Mouse (Mus musculus) midbrain, embryonic 11.5 days (tissue): Measurements from ENCODE around the gene Sorbs1. TPM values are rescaled to one million over a fixed set of nuclear protein-coding genes. Genes with fewer than 3 reads are reported as not detected.

ENCODE experiments used
- ATAC-seq: fragments of 200-750 bp; cut with Nextera tagmentation; 2 replicates; pipeline ENCODE4 v1.8.0; 2017; ENCODE audit warnings: moderate TSS enrichment, moderate library complexity; ENCODE audit not compliant: low FRiP score
- DNase-seq: peaks from one replicate; pipeline ENCODE4 v3.0.0; 2015; ENCODE audit warnings: low spot score; ENCODE audit errors: missing footprints
- H3K27ac ChIP-seq: fragments of 300-500 bp; sonication (generic); 2 replicates; pipeline ENCODE4 v1.5.1; 2014; ENCODE audit warnings: low read depth, low read length
- H3K27me3 ChIP-seq: fragments of 300-500 bp; sonication (generic); 2 replicates; pipeline ENCODE4 v1.6.1; 2014; ENCODE audit warnings: mild to moderate bottlenecking, low read length, moderate library complexity, mixed read lengths; ENCODE audit not compliant: control insufficient read depth, insufficient read depth
- H3K36me3 ChIP-seq: fragments of 300-500 bp; sonication (generic); 2 replicates; pipeline ENCODE4 v1.6.1; 2014; ENCODE audit warnings: mild to moderate bottlenecking, low read length, moderate library complexity, mixed read lengths; ENCODE audit not compliant: control insufficient read depth, insufficient read depth
- H3K4me1 ChIP-seq: fragments of 300-500 bp; sonication (generic); 2 replicates; pipeline ENCODE4 v1.6.1; 2014; ENCODE audit warnings: low read length; ENCODE audit not compliant: control insufficient read depth, insufficient read depth
- H3K4me2 ChIP-seq: fragments of 300-500 bp; sonication (generic); 2 replicates; pipeline ENCODE4 v1.6.1; 2014; ENCODE audit warnings: mild to moderate bottlenecking, moderate library complexity
- H3K4me3 ChIP-seq: fragments of 300-500 bp; sonication (generic); 2 replicates; pipeline ENCODE4 v1.5.1; 2014; ENCODE audit warnings: low read depth, low read length
- H3K9ac ChIP-seq: fragments of 300-500 bp; sonication (generic); 2 replicates; pipeline ENCODE4 v1.6.1; 2014; ENCODE audit warnings: low read length
- H3K9me3 ChIP-seq: fragments of 300-500 bp; sonication (generic); 2 replicates; pipeline ENCODE4 v1.6.1; 2016; ENCODE audit warnings: low read length; ENCODE audit not compliant: control insufficient read depth
- WGBS: fragments of 180-500 bp; shearing (Covaris S2); extraction: QIAGEN DNeasy Blood & Tissue Kit; methylation state at CpG from one replicate; pipeline ENCODE4 v1.1.7; 2014; 5-methylcytosine and 5-hydroxymethylcytosine counted together
- polyA plus RNA-seq: library from polyadenylated mRNA; unstranded; fragments of >200 nt; fragmentation: Nextera tagmentation; extraction: Ambion mirVana; gene quantifications from 2 replicates; pipeline ENCODE4 v1.2.1, GENCODE M21; 2014

Gene Sorbs1
- polyA plus RNA-seq, 1 experiment from 2014 or later, result 61.0 TPM

DNA sequence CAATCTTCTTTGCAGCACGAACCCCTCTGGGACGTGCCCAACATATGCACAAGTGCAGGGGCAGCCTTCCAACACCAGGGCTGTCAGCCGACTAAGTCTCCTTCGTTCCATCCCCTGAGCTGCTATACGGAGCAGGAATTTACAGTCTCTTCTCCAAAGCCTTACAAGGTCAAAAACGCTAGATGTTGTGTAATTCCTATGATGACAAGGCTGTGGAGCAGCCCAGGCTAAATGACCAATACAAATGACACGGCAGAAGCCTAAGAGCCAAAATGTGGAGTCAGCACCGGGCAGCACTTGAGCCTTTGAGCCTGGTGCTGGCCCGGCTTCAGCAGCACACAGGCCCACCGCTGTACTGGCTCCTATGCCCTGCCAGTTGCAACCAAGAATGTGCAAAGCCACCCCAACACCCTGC is 35.4 kb downstream of the Sorbs1 start:
- Histone ChIP-seq H3K27ac (no peak overlapping the region), H3K27me3 (no peaks in the 10 kb centered on the region), H3K4me1 (no peaks in the 10 kb centered on the region), H3K36me3 (no peaks in the 10 kb centered on the region), H3K9ac (no peak overlapping the region), H3K4me3 (no peak overlapping the region), H3K4me2 (no peak overlapping the region), H3K9me3 (no peaks in the 10 kb centered on the region)
- ATAC-seq (no peak), DNase-seq (no peak)
- WGBS, result 86% methylated on average over 10 of the region's 10 CpGs

DNA sequence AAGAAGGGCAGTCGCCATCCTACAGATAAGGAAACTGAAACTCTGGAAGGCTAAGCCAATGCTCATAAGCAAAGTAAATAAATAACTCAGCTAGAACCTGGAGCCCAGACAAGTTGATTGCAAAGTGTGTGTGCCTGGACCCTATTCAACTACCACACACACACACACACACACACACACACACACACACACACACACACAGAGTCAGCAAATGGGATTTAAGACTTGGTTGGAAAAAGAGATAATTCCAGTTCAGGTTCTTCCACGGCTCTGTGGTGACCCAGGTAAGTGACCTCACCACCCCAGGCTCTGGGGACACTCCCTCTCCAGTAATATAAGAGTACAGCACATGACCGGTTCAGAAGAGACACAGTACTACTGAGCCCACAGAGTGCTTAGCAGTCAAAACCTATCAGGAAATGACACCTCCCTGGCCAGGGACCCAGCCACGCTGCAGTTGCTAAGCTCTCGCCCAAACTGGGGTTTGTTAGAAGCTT is 36.1 kb downstream of the Sorbs1 start:
- WGBS, result 75% methylated on average over 5 of the region's 5 CpGs
- DNase-seq (no peak), ATAC-seq (no peak)
- Histone ChIP-seq H3K27me3 (no peaks in the 10 kb centered on the region), H3K4me1 (no peaks in the 10 kb centered on the region), H3K4me2 (no peak overlapping the region), H3K27ac (no peak overlapping the region), H3K4me3 (no peak overlapping the region), H3K36me3 (no peaks in the 10 kb centered on the region), H3K9ac (no peak overlapping the region), H3K9me3 (no peaks in the 10 kb centered on the region)

DNA sequence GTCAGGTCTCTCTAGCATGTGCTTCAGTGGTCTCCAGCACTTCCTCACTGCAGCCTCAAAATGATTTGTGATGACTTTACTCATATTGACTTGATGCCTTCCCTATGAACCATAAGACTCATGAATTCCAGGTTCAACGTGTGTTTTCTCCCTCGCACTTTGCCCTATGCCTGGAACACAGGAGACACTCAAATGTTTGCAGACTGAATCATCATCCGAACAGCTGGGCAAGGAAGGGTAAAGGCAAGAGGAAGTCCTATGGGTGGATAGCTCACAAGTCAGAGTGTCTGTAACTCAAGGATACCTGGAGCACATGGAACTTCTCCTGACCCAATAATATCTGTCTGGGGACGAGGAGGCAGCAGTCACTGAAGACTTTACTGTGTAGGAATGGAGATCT is 37.1 kb downstream of the Sorbs1 start:
- H3K4me1 ChIP-seq, result no peaks in the 10 kb centered on the region

DNA sequence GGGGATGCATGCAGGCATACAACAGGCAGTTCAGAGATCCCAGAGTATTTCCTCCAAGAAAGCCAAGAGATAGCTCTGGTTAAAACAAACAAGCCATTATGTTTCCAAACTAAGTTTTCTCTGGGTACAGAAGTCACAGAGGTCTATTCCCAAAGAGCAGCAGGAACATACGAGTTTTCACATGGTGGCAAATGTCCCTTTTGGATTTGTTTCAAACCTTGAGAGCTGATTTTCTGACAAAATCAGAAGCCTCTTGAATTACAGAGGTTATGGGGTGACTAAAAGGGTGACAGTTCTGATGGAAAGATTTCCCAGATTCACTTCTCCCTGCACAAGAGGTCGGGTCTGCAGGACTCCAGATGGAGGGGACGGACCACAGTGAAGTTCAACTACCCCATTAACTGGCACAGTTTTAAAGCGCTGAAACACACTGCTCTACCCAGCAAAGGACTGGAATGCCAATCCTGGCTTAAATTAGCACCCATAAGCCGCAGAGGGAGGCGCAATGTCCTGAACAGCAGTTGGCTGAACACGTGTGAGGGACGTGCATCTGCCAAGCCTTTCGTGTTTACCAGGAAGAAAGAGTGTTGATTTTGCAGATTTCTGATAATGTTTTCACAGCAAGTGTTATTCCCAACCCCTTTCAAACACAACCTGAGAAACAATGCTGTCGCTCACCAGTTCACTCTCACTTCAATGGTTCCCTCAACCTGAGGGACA is 41.9 kb downstream of the Sorbs1 start:
- H3K4me3 ChIP-seq, result no peak overlapping the region
- ATAC-seq, result no peak

More for the DNA sequence above, 37.1 kb downstream of the Sorbs1 start:
- Histone ChIP-seq H3K4me2 (no peak overlapping the region), H3K9ac (no peak overlapping the region), H3K27me3 (no peaks in the 10 kb centered on the region), H3K4me3 (no peak overlapping the region), H3K9me3 (no peaks in the 10 kb centered on the region), H3K36me3 (no peaks in the 10 kb centered on the region), H3K27ac (no peak overlapping the region)
- DNase-seq, result no peak
- 92% methylated on average over 4 of the region's 4 CpGs for WGBS
- no peak for ATAC-seq

DNA sequence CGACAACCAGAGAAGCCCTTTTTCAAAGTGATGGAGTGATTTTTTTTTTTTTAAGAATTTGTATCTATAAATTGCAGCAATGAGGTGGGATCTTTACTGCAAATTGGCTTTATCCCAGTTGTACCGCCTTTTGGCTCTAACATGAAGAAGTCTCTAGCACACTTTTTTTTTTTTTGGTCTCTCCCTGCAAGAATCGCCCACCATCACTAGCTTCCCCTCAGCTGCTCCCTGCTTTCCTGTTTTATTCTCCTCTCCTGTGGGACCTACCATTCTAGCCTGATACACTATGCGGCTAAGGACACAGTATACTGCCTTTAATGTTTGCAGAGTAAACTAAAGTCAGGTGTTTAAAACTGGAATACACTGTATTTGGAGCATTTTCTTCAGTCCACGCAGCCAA is 43.8 kb downstream of the Sorbs1 start:
- Histone ChIP-seq H3K27me3 (no peaks in the 10 kb centered on the region), H3K4me3 (no peak overlapping the region), H3K4me2 (no peak overlapping the region), H3K9ac (no peak overlapping the region), H3K9me3 (no peaks in the 10 kb centered on the region), H3K36me3 (no peaks in the 10 kb centered on the region), H3K27ac (no peak overlapping the region), H3K4me1 (no peaks in the 10 kb centered on the region)
- ATAC-seq, result no peak
- WGBS, result 89% methylated on average over 5 of the region's 5 CpGs
- DNase-seq, result no peak

More for the DNA sequence above, 41.9 kb downstream of the Sorbs1 start:
- no peaks in the 10 kb centered on the region for H3K4me1 ChIP-seq
- no peaks in the 10 kb centered on the region for H3K27me3 ChIP-seq
- no peak overlapping the region for H3K27ac ChIP-seq
- no peak overlapping the region for H3K4me2 ChIP-seq
- no peak for DNase-seq
- no peak overlapping the region for H3K9ac ChIP-seq
- H3K36me3 ChIP-seq, result no peaks in the 10 kb centered on the region
- no peaks in the 10 kb centered on the region for H3K9me3 ChIP-seq
- WGBS, result 87% methylated on average over 10 of the region's 10 CpGs

DNA sequence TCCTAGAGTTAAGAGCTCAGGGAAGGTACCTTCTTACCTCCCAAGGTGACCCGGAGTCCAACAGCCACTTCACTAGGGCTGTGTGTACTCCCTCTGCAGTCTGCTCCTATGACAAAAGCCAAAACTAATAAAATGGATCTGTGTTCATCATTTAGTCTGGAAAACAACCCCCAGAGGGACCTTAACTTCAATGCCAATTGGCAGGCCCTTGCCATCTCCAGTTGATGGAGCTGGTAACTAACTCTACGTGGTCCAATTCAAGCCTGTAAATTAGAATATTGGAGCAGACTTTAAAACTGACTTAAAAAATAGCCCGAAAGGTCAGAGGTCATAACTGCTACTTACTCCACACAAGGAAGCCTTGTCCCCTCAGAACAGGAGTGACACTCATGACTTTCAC is 45.3 kb downstream of the Sorbs1 start:
- DNase-seq, result no peak
- WGBS, result 95% methylated on average over 3 of the region's 3 CpGs
- H3K4me3 ChIP-seq, result no peak overlapping the region
- no peaks in the 10 kb centered on the region for H3K9me3 ChIP-seq
- no peaks in the 10 kb centered on the region for H3K4me1 ChIP-seq
- H3K27me3 ChIP-seq, result no peaks in the 10 kb centered on the region
- no peaks in the 10 kb centered on the region for H3K36me3 ChIP-seq
- H3K4me2 ChIP-seq, result no peak overlapping the region
- no peak for ATAC-seq
- H3K9ac ChIP-seq, result no peak overlapping the region
- no peak overlapping the region for H3K27ac ChIP-seq

DNA sequence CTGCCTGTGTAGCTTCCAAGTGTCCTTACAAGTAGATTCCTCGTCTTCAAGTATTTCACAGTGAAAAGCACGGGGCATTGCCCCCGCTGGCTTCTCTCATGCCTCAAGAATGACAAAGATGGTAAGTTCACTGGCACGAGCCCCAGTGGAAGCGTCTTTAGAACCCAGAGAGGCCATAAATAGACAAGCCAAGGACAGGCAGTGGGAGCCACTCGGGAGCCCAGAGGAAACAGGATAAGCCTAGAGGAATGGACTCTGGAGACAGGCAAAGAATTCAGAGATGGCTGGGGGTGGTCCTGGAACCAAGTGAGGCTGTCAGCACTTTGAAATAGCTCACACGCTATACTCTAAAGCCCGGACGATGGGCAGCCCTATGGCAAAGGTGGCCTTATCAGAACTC is 45.8 kb downstream of the Sorbs1 start:
- Histone ChIP-seq H3K27ac (no peak overlapping the region), H3K27me3 (no peaks in the 10 kb centered on the region), H3K4me3 (no peak overlapping the region), H3K36me3 (no peaks in the 10 kb centered on the region), H3K4me1 (no peaks in the 10 kb centered on the region), H3K4me2 (no peak overlapping the region), H3K9ac (no peak overlapping the region), H3K9me3 (no peaks in the 10 kb centered on the region)
- no peak for DNase-seq
- WGBS, result 89% methylated on average over 9 of the region's 9 CpGs
- ATAC-seq, result no peak

DNA sequence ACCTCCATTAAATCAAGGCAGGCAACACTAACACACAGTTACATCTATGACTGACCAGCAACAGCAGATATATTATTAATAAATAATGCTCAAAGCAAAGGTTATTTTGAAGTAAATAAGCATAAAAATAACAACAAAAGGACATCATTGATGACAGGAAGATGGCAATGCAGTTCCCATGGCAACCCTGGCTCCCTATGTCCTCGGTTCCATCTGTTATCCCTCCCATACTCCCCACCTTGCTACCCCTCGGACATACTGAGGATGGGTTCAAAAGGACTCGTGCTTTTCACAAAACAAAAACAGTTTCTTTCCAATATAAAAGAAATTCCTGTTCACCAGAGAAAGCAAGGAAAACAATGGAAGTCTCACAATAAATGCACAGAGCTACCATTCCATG is 48.2 kb downstream of the Sorbs1 start:
- Histone ChIP-seq H3K27ac (no peak overlapping the region), H3K9me3 (no peaks in the 10 kb centered on the region), H3K4me2 (no peak overlapping the region), H3K4me1 (no peaks in the 10 kb centered on the region), H3K27me3 (no peaks in the 10 kb centered on the region), H3K4me3 (no peak overlapping the region), H3K9ac (no peak overlapping the region), H3K36me3 (no peaks in the 10 kb centered on the region)
- DNase-seq (no peak), ATAC-seq (no peak)
- WGBS, result 56% methylated on average over 3 of the region's 3 CpGs

DNA sequence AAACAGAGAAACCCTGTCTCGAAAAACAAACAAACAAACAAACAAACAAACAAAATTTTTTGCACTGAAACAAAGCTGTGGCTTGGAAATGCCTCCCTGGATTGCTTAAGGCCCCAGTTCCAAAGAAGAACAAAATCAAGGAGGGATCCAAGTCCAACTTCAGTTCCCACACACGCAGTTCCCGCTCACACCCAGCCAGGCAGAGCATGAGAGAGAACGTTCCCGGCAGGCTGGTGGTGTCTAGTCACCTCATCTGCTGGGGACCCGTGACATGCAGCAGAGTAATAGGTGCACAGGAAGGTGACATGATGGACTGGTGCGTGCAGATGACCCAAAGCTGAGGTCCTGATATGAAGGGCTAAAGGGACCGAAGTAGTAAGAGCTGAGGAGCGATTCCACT is 49.2 kb downstream of the Sorbs1 start:
- no peaks in the 10 kb centered on the region for H3K36me3 ChIP-seq
- H3K4me2 ChIP-seq, result no peak overlapping the region
- ATAC-seq (no peak), DNase-seq (no peak)
- H3K9me3 ChIP-seq, result no peaks in the 10 kb centered on the region
- WGBS, result 92% methylated on average over 9 of the region's 9 CpGs
- no peaks in the 10 kb centered on the region for H3K4me1 ChIP-seq
- no peak overlapping the region for H3K27ac ChIP-seq
- no peaks in the 10 kb centered on the region for H3K27me3 ChIP-seq
- no peak overlapping the region for H3K4me3 ChIP-seq
- no peak overlapping the region for H3K9ac ChIP-seq
